Mouse (Mus musculus): ENCODE data around the gene Cacna2d2. TPM values are rescaled to one million over a fixed set of nuclear protein-coding genes. Genes with fewer than 3 reads are reported as not detected.
"Not testable (repeated sequence)": the region's sequence is repeated elsewhere in the genome, so short reads cannot be mapped to it uniquely, and the experiment has no call there.

Cacna2d2 gene
- polyA plus RNA-seq, 1 experiment from 2014 or later: 0.02 TPM

- peak overlapping the region; percentile 94 for H3K27ac ChIP-seq
- peaks cover 91% of the 10 kb centered on the region for H3K4me1 ChIP-seq
- no peaks in the 10 kb centered on the region for H3K9me3 ChIP-seq (replicated peaks)
- peak overlapping the region; percentile 90 for H3K9ac ChIP-seq
- no peaks in the 10 kb centered on the region for H3K27me3 ChIP-seq (replicated peaks)
- H3K4me3 ChIP-seq: peak overlapping the region; percentile 75
- WGBS (ENCODE audit: insufficient replicate concordance): 1% methylated on average over 41 of the region's 41 CpGs
- H3K4me2 ChIP-seq: peak overlapping the region; percentile 86
- H3K36me3 ChIP-seq: peaks cover 50% of the 10 kb centered on the region
- ATAC-seq: peak; percentile 77
Observed at GRCm38 (mm10) chr9:107568331-107569261, 169.2 kb downstream of the Cacna2d2 start.

GRCm38 (mm10) chr9:107569270-107569669 is 169.9 kb downstream of the Cacna2d2 start:
- Histone ChIP-seq H3K27me3 (replicated peaks) (no peaks in the 10 kb centered on the region), H3K4me1 (peaks cover 85% of the 10 kb centered on the region), H3K9ac (peak overlapping the region; percentile 90), H3K4me3 (peak overlapping the region; percentile 75), H3K36me3 (peaks cover 51% of the 10 kb centered on the region), H3K27ac (peak overlapping the region; percentile 94), H3K9me3 (replicated peaks) (no peaks in the 10 kb centered on the region), H3K4me2 (peak overlapping the region; percentile 86)
- ATAC-seq: peak; percentile 11
- under 1% methylated on average over 23 of the region's 23 CpGs for WGBS (ENCODE audit: insufficient replicate concordance)

- H3K36me3 ChIP-seq: peaks cover 44% of the 10 kb centered on the region
- WGBS (ENCODE audit: insufficient replicate concordance): 67% methylated on average over 13 of the region's 13 CpGs
- H3K4me3 ChIP-seq: peak overlapping the region; percentile 75
Observed at GRCm38 (mm10) chr9:107570016-107570415, 170.6 kb downstream of the Cacna2d2 start.

GRCm38 (mm10) chr9:107570845-107571244 is 171.4 kb downstream of the Cacna2d2 start:
- no peaks in the 10 kb centered on the region for H3K27me3 ChIP-seq (replicated peaks)
- H3K9me3 ChIP-seq (replicated peaks): no peaks in the 10 kb centered on the region
- peak overlapping the region; percentile 75 for H3K4me3 ChIP-seq
- H3K4me2 ChIP-seq: peak overlapping the region; percentile 86
- WGBS (ENCODE audit: insufficient replicate concordance): 40% methylated on average over 21 of the region's 21 CpGs
- ATAC-seq: peak; percentile 70
- H3K4me1 ChIP-seq: peaks cover 75% of the 10 kb centered on the region
- peak overlapping the region; percentile 90 for H3K9ac ChIP-seq
- H3K27ac ChIP-seq: peak overlapping the region; percentile 94
- peaks cover 38% of the 10 kb centered on the region for H3K36me3 ChIP-seq

More at GRCm38 (mm10) chr9:107570016-107570415, 170.6 kb downstream of the Cacna2d2 start:
- H3K27ac ChIP-seq: peak overlapping the region; percentile 94
- peaks cover 77% of the 10 kb centered on the region for H3K4me1 ChIP-seq
- no peak for ATAC-seq
- no peaks in the 10 kb centered on the region for H3K9me3 ChIP-seq (replicated peaks)
- peak overlapping the region; percentile 90 for H3K9ac ChIP-seq
- H3K27me3 ChIP-seq (replicated peaks): no peaks in the 10 kb centered on the region
- H3K4me2 ChIP-seq: peak overlapping the region; percentile 86

GRCm38 (mm10) chr9:107571534-107572326 is 172.3 kb downstream of the Cacna2d2 start:
- H3K4me1 ChIP-seq: peaks cover 75% of the 10 kb centered on the region
- H3K9me3 ChIP-seq (replicated peaks): no peaks in the 10 kb centered on the region
- no peaks in the 10 kb centered on the region for H3K27me3 ChIP-seq (replicated peaks)
- peaks cover 38% of the 10 kb centered on the region for H3K36me3 ChIP-seq
- H3K27ac ChIP-seq: peak overlapping the region; percentile 94
- WGBS (ENCODE audit: insufficient replicate concordance): 79% methylated on average over 22 of the region's 22 CpGs
- peak overlapping the region; percentile 90 for H3K9ac ChIP-seq
- H3K4me2 ChIP-seq: peak overlapping the region; percentile 86
- ATAC-seq: peak; percentile 48
- H3K4me3 ChIP-seq: peak overlapping the region; percentile 75

- Histone ChIP-seq H3K4me2 (peak overlapping the region; percentile 86), H3K9me3 (replicated peaks) (no peaks in the 10 kb centered on the region), H3K36me3 (peaks cover 38% of the 10 kb centered on the region), H3K4me3 (no peak overlapping the region), H3K4me1 (peaks cover 75% of the 10 kb centered on the region), H3K27me3 (replicated peaks) (no peaks in the 10 kb centered on the region), H3K9ac (peak overlapping the region; percentile 90), H3K27ac (peak overlapping the region; percentile 94)
- 94% methylated on average over 2 of the region's 2 CpGs for WGBS (ENCODE audit: insufficient replicate concordance)
- ATAC-seq: no peak
Observed at GRCm38 (mm10) chr9:107572327-107572662, 172.9 kb downstream of the Cacna2d2 start.

GRCm38 (mm10) chr9:107573774-107574173 is 174.4 kb downstream of the Cacna2d2 start:
- WGBS (ENCODE audit: insufficient replicate concordance): 77% methylated on average over 6 of the region's 6 CpGs
- not testable (repeated sequence) for H3K4me2 ChIP-seq; H3K9ac ChIP-seq; ATAC-seq; H3K4me3 ChIP-seq; H3K27me3 ChIP-seq (replicated peaks); H3K9me3 ChIP-seq (replicated peaks)
- Histone ChIP-seq H3K27ac (peak overlapping the region; percentile 94; the same call in 1 of the 2 replicates), H3K4me1 (peaks cover 72% of the 10 kb centered on the region), H3K36me3 (peaks cover 38% of the 10 kb centered on the region)

- no peak for ATAC-seq
- H3K36me3 ChIP-seq: peaks cover 32% of the 10 kb centered on the region
- H3K9me3 ChIP-seq (replicated peaks): no peaks in the 10 kb centered on the region
- H3K4me3 ChIP-seq: no peak overlapping the region
- H3K9ac ChIP-seq: peak overlapping the region; percentile 70; the same call in 1 of the 2 replicates
- WGBS (ENCODE audit: insufficient replicate concordance): 78% methylated on average over 14 of the region's 14 CpGs
- H3K4me1 ChIP-seq: peaks cover 71% of the 10 kb centered on the region
- H3K4me2 ChIP-seq: no peak overlapping the region
- peak overlapping the region; percentile 79 for H3K27ac ChIP-seq
- H3K27me3 ChIP-seq (replicated peaks): no peaks in the 10 kb centered on the region
Observed at GRCm38 (mm10) chr9:107575579-107576356, 176.4 kb downstream of the Cacna2d2 start.

GRCm38 (mm10) chr9:107576357-107577107 is 177.1 kb downstream of the Cacna2d2 start, which contains the start of gene Hyal1:
TSS of gene Hyal1 (plus strand) at chr9:107576927.
- peak; percentile 77 for ATAC-seq
- H3K9ac ChIP-seq: peak within 1 kb of the TSS; percentile 70
- peaks cover 70% of the 10 kb centered on the region for H3K4me1 ChIP-seq
- H3K27me3 ChIP-seq (replicated peaks): no peaks in the 10 kb centered on the region
- H3K36me3 ChIP-seq: peaks cover 24% of the 10 kb centered on the region
- no peaks in the 10 kb centered on the region for H3K9me3 ChIP-seq (replicated peaks)
- H3K4me2 ChIP-seq: peak within 1 kb of the TSS; percentile 75
- peak within 1 kb of the TSS; percentile 79 for H3K27ac ChIP-seq
- 26% methylated on average over 16 of the region's 16 CpGs for WGBS (ENCODE audit: insufficient replicate concordance)
- peak within 1 kb of the TSS; percentile 54 for H3K4me3 ChIP-seq

- H3K4me3 ChIP-seq: no peak overlapping the region
- H3K9ac ChIP-seq: peak overlapping the region; percentile 15; the same call in 1 of the 2 replicates
- H3K9me3 ChIP-seq (replicated peaks): no peaks in the 10 kb centered on the region
- peak overlapping the region; percentile 79; the same call in 1 of the 2 replicates for H3K27ac ChIP-seq
- no peak for ATAC-seq
- 80% methylated on average over 10 of the region's 10 CpGs for WGBS (ENCODE audit: insufficient replicate concordance)
- peak overlapping the region; percentile 75; the same call in 1 of the 2 replicates for H3K4me2 ChIP-seq
- peaks cover 15% of the 10 kb centered on the region for H3K36me3 ChIP-seq
- no peaks in the 10 kb centered on the region for H3K27me3 ChIP-seq (replicated peaks)
- peaks cover 70% of the 10 kb centered on the region for H3K4me1 ChIP-seq
Observed at GRCm38 (mm10) chr9:107577871-107578270, 178.5 kb downstream of the Cacna2d2 start.

Measured in liver, embryonic 12.5 days (tissue).